Mouse (Mus musculus): ENCODE measurements around the gene Insl3. TPM values are rescaled to one million over a fixed set of nuclear protein-coding genes. Genes with fewer than 3 reads are reported as not detected.
A peak's percentile ranks its signal among the peaks of the same experiment; 100 is the strongest.
"Not testable (repeated sequence)": the region's sequence is repeated elsewhere in the genome, so short reads cannot be mapped to it uniquely, and the experiment has no call there.

The Insl3 gene
- polyA plus RNA-seq, 1 experiment, result 0.36 TPM

DNA sequence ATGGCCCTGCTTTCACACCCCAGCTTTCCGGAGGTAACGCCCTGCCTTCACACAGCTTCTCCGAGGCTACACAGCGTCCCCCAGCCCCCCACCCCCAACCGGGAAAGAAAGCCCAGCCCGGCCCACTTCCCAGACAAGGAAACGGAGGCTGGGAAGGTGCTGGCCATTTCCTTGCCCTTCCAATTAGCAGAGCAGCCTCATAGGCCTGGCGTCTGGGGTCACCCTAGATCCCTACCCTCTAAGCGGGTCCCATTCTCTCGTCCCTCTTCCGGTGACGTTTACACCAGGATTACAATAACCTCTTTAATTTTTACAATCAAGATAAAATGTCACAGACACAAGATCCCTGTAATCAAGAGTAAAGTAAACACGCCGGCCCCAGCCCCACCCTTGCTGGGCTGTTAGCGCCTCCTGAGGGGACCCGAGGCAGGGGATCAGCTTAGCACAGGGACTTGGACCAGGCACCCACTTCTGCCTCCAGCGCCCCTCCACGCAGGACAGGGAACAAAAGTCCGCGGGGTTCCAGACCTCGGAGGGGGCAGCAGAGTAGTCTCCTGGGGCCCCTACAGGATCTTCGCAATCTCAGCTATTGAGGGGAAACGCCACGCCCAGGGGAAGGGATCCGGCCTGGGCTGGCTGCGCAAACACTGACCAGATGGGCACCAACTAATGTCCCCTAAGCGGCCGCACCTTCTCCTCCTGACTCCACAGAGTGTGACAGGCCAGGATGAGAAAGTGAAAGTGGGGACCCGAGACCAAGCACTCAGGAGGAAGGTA, 11.7 kb downstream of the Insl3 start:
- Histone ChIP-seq H3K4me1 (ENCODE audit: control insufficient read depth) (peaks cover 79% of the 10 kb centered on the region), H3K27me3 (ENCODE audit: control insufficient read depth) (peaks cover 44% of the 10 kb centered on the region), H3K4me3 (replicated peaks) (peak overlapping the region; percentile 80), H3K9me3 (ENCODE audit: control insufficient read depth, low read length) (no peaks in the 10 kb centered on the region; the same call in 1 of the 2 replicates), H3K36me3 (ENCODE audit: control insufficient read depth) (0 out of 2 replicates have a peak, but pooled peaks cover 4% of the 10 kb centered on the region)
- no peak for TF ChIP-seq GATA1 (IDR thresholded peaks at IDR 0.05; ENCODE audit: low read length)
- no peak for TF ChIP-seq TAL1 (IDR thresholded peaks at IDR 0.05; ENCODE audit: low read length)

DNA sequence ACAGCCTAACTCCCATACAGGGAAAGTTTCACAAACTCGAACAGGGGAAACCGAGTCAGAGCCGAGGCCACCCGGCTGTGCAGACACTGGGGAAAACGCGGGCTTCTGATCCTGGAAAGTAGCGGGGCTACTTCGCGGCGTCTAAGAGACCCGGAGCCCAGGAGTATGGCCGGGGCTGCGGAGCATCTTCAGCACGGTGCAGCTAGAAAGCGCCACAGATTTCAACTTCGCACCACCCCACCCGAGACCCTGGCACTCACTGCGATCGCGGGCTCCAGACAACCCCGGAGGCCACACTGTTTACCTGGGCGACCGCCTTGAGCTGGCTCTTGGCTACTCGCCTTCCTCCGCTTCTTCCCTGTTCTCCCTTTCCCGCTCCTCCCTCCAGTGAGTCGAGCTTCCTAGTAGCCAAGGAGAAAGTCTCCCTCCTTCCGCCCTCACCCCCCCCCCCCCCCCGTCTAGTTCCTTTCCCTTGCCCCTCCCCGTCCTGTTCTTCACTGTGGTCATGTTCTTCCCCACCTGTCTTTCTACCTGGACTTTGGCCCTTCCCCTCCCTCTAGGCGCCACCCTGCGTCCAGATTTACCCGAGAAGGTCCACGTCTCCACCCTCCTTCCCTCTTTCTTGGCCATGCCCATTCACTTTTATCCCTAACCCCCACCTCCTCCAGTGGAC, 12.5 kb downstream of the Insl3 start, which contains the start of gene B3gnt3:
B3gnt3 (minus strand) TSS at position 376 of the 673 bp plus-strand sequence.
- TF ChIP-seq GATA1 (IDR thresholded peaks at IDR 0.05; ENCODE audit: low read length) (no peak), TAL1 (IDR thresholded peaks at IDR 0.05; ENCODE audit: low read length) (no peak)
- peaks cover 44% of the 10 kb centered on the region for H3K27me3 ChIP-seq (ENCODE audit: control insufficient read depth)
- peak within 1 kb of the TSS; percentile 80 for H3K4me3 ChIP-seq (replicated peaks)
- 0 out of 2 replicates have a peak, but pooled peaks cover 4% of the 10 kb centered on the region for H3K36me3 ChIP-seq (ENCODE audit: control insufficient read depth)
- H3K9me3 ChIP-seq (ENCODE audit: control insufficient read depth, low read length), result no peaks in the 10 kb centered on the region; the same call in 1 of the 2 replicates
- H3K4me1 ChIP-seq (ENCODE audit: control insufficient read depth), result peaks cover 79% of the 10 kb centered on the region

DNA sequence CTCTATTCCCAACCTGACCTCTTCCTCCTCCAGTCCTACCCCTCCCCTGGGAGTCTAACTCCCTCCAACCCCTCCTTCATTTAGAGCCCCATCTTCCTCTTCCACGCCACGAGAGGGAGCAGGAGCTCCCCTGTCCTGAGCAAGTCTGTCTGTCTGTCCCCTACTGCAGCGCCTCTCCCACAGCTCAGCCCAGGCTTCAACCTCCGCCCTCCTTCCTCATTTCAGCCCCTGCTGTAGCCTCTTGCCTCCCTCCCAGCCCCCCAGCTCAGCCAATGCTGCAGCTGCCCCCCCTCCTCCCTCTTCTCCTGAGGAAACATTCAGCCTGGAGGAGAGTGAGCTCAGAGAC, 13.0 kb downstream of the Insl3 start:
- Histone ChIP-seq H3K4me1 (ENCODE audit: control insufficient read depth) (peaks cover 77% of the 10 kb centered on the region), H3K27me3 (ENCODE audit: control insufficient read depth) (peaks cover 42% of the 10 kb centered on the region), H3K4me3 (replicated peaks) (peak overlapping the region; percentile 80), H3K36me3 (ENCODE audit: control insufficient read depth) (peaks cover 5% of the 10 kb centered on the region), H3K9me3 (ENCODE audit: control insufficient read depth, low read length) (no peaks in the 10 kb centered on the region; the same call in 1 of the 2 replicates)
- no peak for TF ChIP-seq GATA1 (IDR thresholded peaks at IDR 0.05; ENCODE audit: low read length)
- TF ChIP-seq TAL1 (IDR thresholded peaks at IDR 0.05; ENCODE audit: low read length), result no peak

DNA sequence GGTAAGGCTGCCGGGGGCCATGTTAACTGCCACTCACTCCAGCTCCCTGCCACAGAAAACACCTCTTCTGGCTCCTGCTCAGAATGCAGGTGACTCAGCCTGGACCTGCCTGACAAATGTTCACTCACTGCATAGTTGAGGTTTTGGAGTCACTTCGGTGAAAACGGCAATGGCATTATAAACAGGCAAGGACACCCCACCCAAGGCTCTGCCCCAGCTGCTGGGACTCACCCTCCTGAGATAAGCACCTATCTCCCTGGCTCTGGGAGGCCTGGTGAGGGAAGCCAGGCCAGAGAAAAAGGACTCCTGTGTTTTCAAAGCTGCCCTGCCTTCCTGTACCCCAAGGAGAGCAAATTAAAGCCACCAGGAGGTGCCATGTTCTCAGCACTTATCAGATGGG, 13.9 kb downstream of the Insl3 start:
- TF ChIP-seq TAL1 (IDR thresholded peaks at IDR 0.05; ENCODE audit: low read length), result peak; percentile 57; the same call in 2 of the 3 replicates
- peak; percentile 92 for TF ChIP-seq GATA1 (IDR thresholded peaks at IDR 0.05; ENCODE audit: low read length)
- Histone ChIP-seq H3K27me3 (ENCODE audit: control insufficient read depth) (peaks cover 39% of the 10 kb centered on the region), H3K4me3 (replicated peaks) (peak overlapping the region; percentile 80), H3K4me1 (ENCODE audit: control insufficient read depth) (peaks cover 76% of the 10 kb centered on the region), H3K9me3 (ENCODE audit: control insufficient read depth, low read length) (no peaks in the 10 kb centered on the region), H3K36me3 (ENCODE audit: control insufficient read depth) (peaks cover 11% of the 10 kb centered on the region)

DNA sequence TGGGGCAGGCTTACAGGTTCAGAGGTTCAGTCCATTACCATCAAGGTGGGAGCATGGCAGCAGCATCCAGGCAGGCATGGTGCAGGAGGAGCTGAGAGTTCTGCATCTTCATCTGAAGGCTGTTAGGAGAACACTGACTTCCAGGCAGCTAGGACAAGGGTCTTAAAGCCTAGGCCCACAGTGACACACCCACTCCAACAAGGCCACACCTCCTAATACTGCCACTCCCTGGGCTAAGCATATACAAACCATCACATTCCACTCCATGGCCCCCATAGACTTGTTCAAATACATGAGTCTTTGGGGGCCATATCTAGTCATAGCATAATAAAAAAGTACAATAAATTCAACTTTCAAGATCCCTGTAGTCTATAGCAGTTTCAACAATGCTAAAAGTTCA, 14.4 kb downstream of the Insl3 start:
- H3K4me3 ChIP-seq (replicated peaks), result peak overlapping the region; percentile 80
- H3K9me3 ChIP-seq (ENCODE audit: control insufficient read depth, low read length), result not testable (repeated sequence)
- peaks cover 14% of the 10 kb centered on the region for H3K36me3 ChIP-seq (ENCODE audit: control insufficient read depth)
- H3K27me3 ChIP-seq (ENCODE audit: control insufficient read depth), result peaks cover 38% of the 10 kb centered on the region
- H3K4me1 ChIP-seq (ENCODE audit: control insufficient read depth), result peaks cover 73% of the 10 kb centered on the region

DNA sequence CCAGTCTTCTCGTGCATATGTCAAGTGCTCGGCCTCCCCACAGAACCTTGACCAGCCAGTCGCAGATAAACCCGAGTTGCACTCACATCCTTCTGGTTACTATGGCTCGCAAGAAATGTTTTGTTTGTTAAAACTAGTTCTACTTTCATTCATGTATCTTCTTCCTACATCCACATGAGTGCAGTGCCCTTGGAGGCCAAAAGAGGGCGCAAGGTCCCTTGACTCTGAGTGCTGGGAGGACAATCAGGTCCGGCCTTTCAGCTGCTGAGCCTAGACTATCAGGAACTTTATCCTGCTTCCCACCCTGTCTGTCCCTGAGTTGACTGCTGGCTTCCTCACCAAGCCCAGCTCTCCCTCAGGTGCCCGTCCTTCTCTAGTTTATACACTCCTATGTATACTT, 18.9 kb downstream of the Insl3 start:
- no peak overlapping the region for H3K4me3 ChIP-seq (replicated peaks)
- peaks cover 14% of the 10 kb centered on the region for H3K27me3 ChIP-seq (ENCODE audit: control insufficient read depth)
- H3K36me3 ChIP-seq (ENCODE audit: control insufficient read depth), result peaks cover 57% of the 10 kb centered on the region
- TF ChIP-seq TAL1 (IDR thresholded peaks at IDR 0.05; ENCODE audit: low read length) (no peak), GATA1 (IDR thresholded peaks at IDR 0.05; ENCODE audit: low read length) (no peak)
- no peaks in the 10 kb centered on the region for H3K9me3 ChIP-seq (ENCODE audit: control insufficient read depth, low read length)
- H3K4me1 ChIP-seq (ENCODE audit: control insufficient read depth), result peaks cover 45% of the 10 kb centered on the region

DNA sequence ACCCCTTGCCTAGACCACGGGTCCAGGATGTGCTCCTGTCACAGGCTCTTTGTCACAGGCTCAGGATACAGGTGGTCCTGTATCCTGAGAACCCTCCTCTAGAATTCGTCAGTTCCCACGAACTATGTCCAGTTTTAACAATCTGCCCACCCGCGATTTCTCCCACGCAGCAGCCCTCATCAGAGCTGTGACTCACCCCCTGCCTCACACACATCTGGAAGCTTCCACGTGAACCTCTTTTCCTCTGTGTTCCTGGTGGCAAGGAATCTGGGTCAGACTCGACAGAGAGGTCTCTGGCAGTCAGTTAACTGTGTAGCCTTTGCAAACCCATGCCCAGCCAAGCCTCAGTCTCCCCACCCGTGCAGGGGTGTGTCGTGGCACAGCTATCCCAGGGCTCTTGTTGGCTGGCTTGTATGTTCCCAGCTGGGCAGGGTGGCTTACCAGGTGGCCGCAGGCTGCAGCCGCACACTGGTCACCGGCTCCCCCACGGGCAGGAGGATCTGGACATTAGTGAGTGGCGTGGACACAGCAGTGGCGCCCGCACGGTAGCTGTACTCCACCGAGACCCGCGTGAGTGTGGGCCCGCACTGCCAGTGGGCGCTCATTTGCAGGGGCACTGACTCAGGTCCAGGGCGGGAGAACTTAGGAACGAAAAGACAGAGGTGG, 20.3 kb downstream of the Insl3 start:
- TF ChIP-seq TAL1 (IDR thresholded peaks at IDR 0.05; ENCODE audit: low read length), result no peak
- TF ChIP-seq GATA1 (IDR thresholded peaks at IDR 0.05; ENCODE audit: low read length), result no peak
- Histone ChIP-seq H3K36me3 (ENCODE audit: control insufficient read depth) (peaks cover 70% of the 10 kb centered on the region), H3K9me3 (ENCODE audit: control insufficient read depth, low read length) (no peaks in the 10 kb centered on the region), H3K4me3 (replicated peaks) (no peak overlapping the region), H3K27me3 (ENCODE audit: control insufficient read depth) (peaks cover 14% of the 10 kb centered on the region), H3K4me1 (ENCODE audit: control insufficient read depth) (peaks cover 31% of the 10 kb centered on the region)

DNA sequence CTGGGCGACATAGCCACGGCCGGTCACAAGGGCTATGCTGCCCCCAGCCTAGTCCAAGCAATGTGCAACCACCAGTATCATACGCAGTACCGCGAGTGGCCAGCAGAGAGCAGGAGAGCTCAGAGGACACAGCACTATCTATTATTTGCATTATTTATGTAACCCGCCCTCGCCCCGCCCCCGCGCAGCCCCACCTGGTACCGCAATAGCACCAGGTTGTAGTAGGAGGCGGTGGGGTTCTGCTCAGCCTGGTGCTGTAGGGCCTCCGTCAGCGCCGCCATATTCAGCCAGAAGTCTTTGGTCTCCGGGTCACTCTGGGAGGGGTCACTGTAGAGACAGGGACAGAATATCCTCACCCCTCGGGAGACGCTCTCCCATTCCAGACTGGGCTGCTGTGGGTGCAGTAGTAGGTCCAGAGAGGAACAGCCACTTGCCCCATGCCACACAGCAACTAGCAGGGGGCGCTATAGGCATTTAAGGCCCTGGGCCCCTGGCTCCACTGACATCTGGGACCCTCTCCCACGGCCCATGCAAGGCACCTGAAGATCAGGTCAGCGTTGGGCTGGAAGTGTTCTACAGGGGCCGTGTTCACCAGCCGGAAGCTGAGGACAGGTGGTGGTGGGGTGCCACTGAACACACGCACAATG, 20.9 kb downstream of the Insl3 start:
- H3K9me3 ChIP-seq (ENCODE audit: control insufficient read depth, low read length), result no peaks in the 10 kb centered on the region
- H3K27me3 ChIP-seq (ENCODE audit: control insufficient read depth), result peaks cover 11% of the 10 kb centered on the region
- H3K4me1 ChIP-seq (ENCODE audit: control insufficient read depth), result peaks cover 25% of the 10 kb centered on the region
- no peak overlapping the region for H3K4me3 ChIP-seq (replicated peaks)
- no peak for TF ChIP-seq GATA1 (IDR thresholded peaks at IDR 0.05; ENCODE audit: low read length)
- no peak for TF ChIP-seq TAL1 (IDR thresholded peaks at IDR 0.05; ENCODE audit: low read length)
- peaks cover 75% of the 10 kb centered on the region for H3K36me3 ChIP-seq (ENCODE audit: control insufficient read depth)
